Mouse (Mus musculus): Measurements from ENCODE around the gene Olfm1.

Olfm1 gene

GRCm38 (mm10) chr2:28192821-28193689 is at the start of gene Olfm1:
TSS of gene Olfm1 (plus strand) at chr2:28192992.
- peak; percentile 69 to 79 for DNase-seq (ENCODE audit: inconsistent age in 2 of 2, low spot score in 1 of 2)

GRCm38 (mm10) chr2:28143417-28144045 is 49.3 kb upstream of the Olfm1 start:
- DNase-seq (ENCODE audit: inconsistent age in 2 of 2, low spot score in 1 of 2), result no peak

- no peak for DNase-seq (ENCODE audit: inconsistent age in 2 of 2, low spot score in 1 of 2)
These were observed 47.1 kb upstream of the Olfm1 start for GRCm38 (mm10) chr2:28145702-28146101.

GRCm38 (mm10) chr2:28146152-28146551 is 46.6 kb upstream of the Olfm1 start:
- DNase-seq (ENCODE audit: inconsistent age in 2 of 2, low spot score in 1 of 2), result no peak

GRCm38 (mm10) chr2:28146685-28147084 is 46.1 kb upstream of the Olfm1 start:
- no peak for DNase-seq (ENCODE audit: inconsistent age in 2 of 2, low spot score in 1 of 2)

DNA sequence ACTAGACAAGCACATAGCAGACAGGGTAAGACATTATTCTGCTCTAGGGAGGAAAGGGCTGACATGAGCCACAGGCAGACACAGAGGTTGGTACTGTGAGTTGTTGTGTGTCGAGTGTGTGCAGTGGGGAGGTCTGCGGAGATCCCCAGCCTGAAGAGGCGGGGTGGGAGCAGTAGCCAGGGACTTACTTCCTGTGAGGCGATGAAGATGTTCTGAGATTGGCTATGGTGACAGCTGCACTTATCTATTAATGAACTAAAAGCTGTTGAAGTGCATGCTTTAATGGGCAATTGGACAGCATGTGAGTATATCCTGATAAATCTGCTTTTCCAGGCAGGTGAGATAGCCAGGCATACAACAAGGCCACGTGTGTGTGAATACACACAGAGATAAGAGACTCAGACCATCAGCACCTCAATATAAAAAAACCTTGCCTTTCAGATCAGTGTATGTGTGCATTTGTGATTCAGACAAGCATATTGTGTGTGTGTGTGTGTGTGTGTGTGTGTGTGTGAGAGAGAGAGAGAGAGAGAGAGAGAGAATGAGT is 45.5 kb upstream of the Olfm1 start:
- DNase-seq (ENCODE audit: inconsistent age in 2 of 2, low spot score in 1 of 2), result no peak

- no peak for DNase-seq (ENCODE audit: inconsistent age in 2 of 2, low spot score in 1 of 2)
These were observed 43.1 kb upstream of the Olfm1 start for GRCm38 (mm10) chr2:28149688-28150087.

GRCm38 (mm10) chr2:28160568-28160967 is 32.2 kb upstream of the Olfm1 start:
- no peak for DNase-seq (ENCODE audit: inconsistent age in 2 of 2, low spot score in 1 of 2)

DNA sequence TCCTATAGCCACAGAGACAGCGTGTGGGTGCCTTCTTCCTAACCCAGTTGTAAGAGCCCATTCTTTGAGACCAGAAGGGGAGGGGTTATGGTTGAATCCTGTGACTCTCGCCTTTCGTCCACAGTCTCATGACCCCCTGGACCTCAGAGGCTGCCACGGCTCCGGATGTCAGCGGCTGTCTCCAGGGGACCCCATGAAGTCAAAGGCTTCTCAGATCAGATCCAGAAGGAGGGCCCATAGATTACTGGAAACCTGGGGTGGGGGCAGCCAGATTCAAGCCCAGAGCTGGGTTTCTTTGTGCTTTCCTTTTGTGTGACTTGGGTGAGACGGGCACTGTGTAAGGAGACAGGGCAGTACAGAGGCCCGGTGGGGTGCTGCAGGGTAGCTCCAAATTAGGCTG is 27.2 kb upstream of the Olfm1 start:
- DNase-seq (ENCODE audit: inconsistent age in 2 of 2, low spot score in 1 of 2), result no peak

- DNase-seq (ENCODE audit: inconsistent age in 2 of 2, low spot score in 1 of 2), result no peak
These were observed 23.5 kb upstream of the Olfm1 start for GRCm38 (mm10) chr2:28169336-28169735.

DNA sequence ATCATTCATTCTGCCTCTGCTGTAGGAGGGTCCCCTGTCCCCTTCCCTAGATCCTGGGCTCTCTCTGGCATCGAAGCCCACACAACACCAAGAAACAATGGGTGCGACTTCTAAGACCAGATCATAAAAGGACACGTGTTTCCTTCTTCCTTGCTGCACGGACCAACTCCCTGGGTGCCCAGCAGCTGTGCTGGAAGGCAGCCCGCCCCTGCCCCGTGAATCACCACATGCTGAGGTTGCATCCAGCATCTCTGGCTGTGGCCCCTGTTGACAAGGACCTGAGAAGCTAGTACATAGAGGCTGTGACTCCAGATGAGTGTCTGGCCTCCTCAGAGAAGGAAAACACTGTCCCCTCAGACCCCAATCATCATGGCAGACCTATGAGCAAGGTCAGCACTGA is 20.8 kb upstream of the Olfm1 start:
- no peak for DNase-seq (ENCODE audit: inconsistent age in 2 of 2, low spot score in 1 of 2)

- no peak for DNase-seq (ENCODE audit: inconsistent age in 2 of 2, low spot score in 1 of 2)
These were observed 19.3 kb upstream of the Olfm1 start for GRCm38 (mm10) chr2:28173225-28174141.

DNA sequence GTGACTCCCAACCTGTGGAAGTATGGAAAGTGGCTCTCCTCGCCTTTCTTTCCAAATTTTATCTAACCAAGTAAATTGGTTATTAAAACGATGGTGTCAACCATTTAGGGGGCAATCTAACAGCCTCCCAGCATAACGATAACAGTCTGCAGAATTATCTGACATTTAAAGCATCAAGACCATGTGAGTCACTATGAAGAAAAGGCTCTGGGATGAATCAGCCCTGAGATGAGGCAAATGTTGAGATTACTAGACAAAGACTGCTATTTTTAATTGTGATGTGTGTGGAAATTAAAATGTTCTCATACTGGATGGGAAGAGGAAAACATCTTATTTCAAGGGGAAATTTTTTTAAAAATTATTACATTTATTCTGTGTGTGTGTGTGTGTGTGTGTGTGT is 18.4 kb upstream of the Olfm1 start:
- DNase-seq (ENCODE audit: inconsistent age in 2 of 2, low spot score in 1 of 2), result peak in 1 of 2 experiments; percentile 73

- no peak for DNase-seq (ENCODE audit: inconsistent age in 2 of 2, low spot score in 1 of 2)
These were observed 14.2 kb upstream of the Olfm1 start for GRCm38 (mm10) chr2:28178600-28178999.

- no peak for DNase-seq (ENCODE audit: inconsistent age in 2 of 2, low spot score in 1 of 2)
These were observed 12.7 kb upstream of the Olfm1 start for GRCm38 (mm10) chr2:28180053-28180452.

GRCm38 (mm10) chr2:28188398-28188944 is 4.3 kb upstream of the Olfm1 start:
- no peak for DNase-seq (ENCODE audit: inconsistent age in 2 of 2, low spot score in 1 of 2)

DNA sequence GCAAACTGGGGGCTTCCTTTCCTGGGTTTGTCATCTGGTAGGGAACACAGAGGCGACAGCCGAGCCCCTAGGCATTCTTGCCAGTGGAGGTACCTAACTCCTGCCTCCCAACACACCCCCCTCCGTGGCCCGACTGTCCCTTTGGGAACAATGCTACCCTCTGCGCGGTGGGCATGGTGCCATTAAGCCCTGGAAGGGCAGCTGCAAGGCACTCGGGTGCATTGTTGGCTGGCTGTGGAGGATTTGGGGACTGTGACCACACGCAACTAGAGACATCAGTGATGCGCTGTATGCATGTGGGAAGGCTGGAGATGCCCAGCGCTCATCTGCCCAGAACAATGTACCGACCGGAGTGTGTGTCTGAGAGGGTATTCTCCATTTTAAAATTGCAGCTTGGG is 897 bp downstream of the Olfm1 start:
- peak in 1 of 2 experiments; percentile 27 for DNase-seq (ENCODE audit: inconsistent age in 2 of 2, low spot score in 1 of 2)

GRCm38 (mm10) chr2:28194962-28195617 is 2.3 kb downstream of the Olfm1 start:
- DNase-seq (ENCODE audit: inconsistent age in 2 of 2, low spot score in 1 of 2), result peak in 1 of 2 experiments; percentile 72

GRCm38 (mm10) chr2:28195726-28196125 is 2.9 kb downstream of the Olfm1 start:
- no peak for DNase-seq (ENCODE audit: inconsistent age in 2 of 2, low spot score in 1 of 2)

DNA sequence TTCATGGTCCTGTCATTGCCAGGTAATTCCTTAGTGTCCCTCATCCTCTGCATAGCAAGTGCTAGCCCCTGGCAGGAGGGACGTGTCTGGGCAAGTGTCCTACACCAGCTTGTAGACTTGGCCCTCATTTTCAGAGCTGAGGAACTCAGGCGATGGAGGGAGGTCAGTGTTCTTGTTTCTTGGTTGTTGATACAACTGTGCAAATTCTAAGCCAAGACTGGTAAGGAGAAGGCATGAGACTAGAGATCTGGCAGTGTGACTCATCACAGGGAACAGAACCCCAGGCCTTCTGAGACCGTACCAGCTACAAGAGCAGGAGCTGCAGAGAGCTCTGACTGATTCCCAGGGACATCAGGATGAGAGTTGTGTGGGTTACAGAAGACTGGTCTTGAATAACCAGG is 8.6 kb downstream of the Olfm1 start:
- no peak for DNase-seq (ENCODE audit: inconsistent age in 2 of 2, low spot score in 1 of 2)

All from adrenal gland, adult (tissue).